Comparison of ENCODE assay signal across 23 mouse cellular contexts in the genomic region with DNA sequence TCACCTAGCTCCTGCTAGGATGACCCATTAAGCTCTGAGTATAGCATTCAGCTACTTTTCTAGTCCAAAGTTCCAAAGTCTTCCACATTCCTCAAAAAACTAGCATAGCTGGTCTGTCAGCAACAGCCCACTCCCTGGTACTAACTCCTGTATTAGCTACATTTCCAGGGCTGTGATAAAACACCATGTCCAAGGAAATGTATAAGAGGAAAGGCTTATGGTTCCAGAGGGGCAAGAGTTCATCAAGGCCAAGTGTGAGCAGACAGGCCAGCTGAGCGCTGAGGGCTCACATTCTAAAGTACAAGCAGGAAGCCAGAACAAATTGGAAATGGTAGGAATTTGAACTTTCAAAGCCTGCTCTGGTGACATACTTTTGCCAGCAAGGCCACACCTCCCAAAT. TPM values are rescaled to one million over a fixed set of nuclear protein-coding genes. Genes with fewer than 3 reads are reported as not detected.
DNase-seq lines count a peak whose midpoint lies in the region; ATAC-seq and TF ChIP-seq lines count a peak whose summit lies in the region.
"Had no signal": no experiment of that assay in that cellular context is flagged by ENCODE, and none has a peak within 500 bp of the region (broad histone marks: within the 10 kb centered on the region; RNA-seq: fewer than 3 reads in every experiment).

No protein-coding gene starts in this region.

- no peaks in the 10 kb centered on the region for H3K4me1 ChIP-seq in kidney, postnatal 0 days (replicated peaks; ENCODE audit: insufficient read depth, low read length)
- no peaks in the 10 kb centered on the region for H3K4me1 ChIP-seq in kidney, embryonic 16.5 days (ENCODE audit: insufficient read depth, low read length)
- H3K4me1 ChIP-seq in intestine, embryonic 15.5 days (replicated peaks) = no peaks in the 10 kb centered on the region
- H3K4me1 ChIP-seq: forebrain, embryonic 10.5 days; heart, embryonic 13.5 days; hindbrain, embryonic 12.5 days had no signal

- H3K4me2 ChIP-seq in kidney, postnatal 0 days (ENCODE audit: low read length) = no peak overlapping the region
- H3K4me2 ChIP-seq in kidney, embryonic 16.5 days (replicated peaks; ENCODE audit: low read depth, low read length) = no peak overlapping the region
- no peak overlapping the region for H3K4me2 ChIP-seq in intestine, embryonic 15.5 days (replicated peaks)
- H3K4me2 ChIP-seq: embryonic facial prominence, embryonic 15.5 days; heart, embryonic 13.5 days; hindbrain, embryonic 12.5 days had no signal

- H3K4me3 ChIP-seq in kidney, postnatal 0 days (replicated peaks; ENCODE audit: low read depth, low read length) = no peak overlapping the region
- H3K4me3 ChIP-seq in kidney, embryonic 16.5 days (ENCODE audit: low read length) = no peak overlapping the region
- H3K4me3 ChIP-seq in intestine, embryonic 15.5 days (replicated peaks) = no peak overlapping the region
- H3K4me3 ChIP-seq: embryonic facial prominence, embryonic 15.5 days; erythroblast, embryonic 14.5 days; forebrain, embryonic 10.5 days; gastrocnemius, adult 2 months; heart, embryonic 13.5 days; hindbrain, embryonic 12.5 days had no signal

- no peak for TF ChIP-seq CTCF in kidney, postnatal 0 days (IDR thresholded peaks at IDR 0.05; ENCODE audit: low read depth)

- ATAC-seq in kidney, postnatal 0 days (replicated peaks; ENCODE audit: low FRiP score, low read depth) = peak; percentile 69
- no peak for ATAC-seq in kidney, embryonic 16.5 days (ENCODE audit: low FRiP score, low TSS enrichment)
- peak; percentile 70 for ATAC-seq in intestine, embryonic 15.5 days
- ATAC-seq: forebrain, embryonic 14.5 days had no signal

- 93% methylated on average over 1 of the region's 1 CpGs for WGBS in kidney, postnatal 0 days
- 84% methylated on average over 1 of the region's 1 CpGs for WGBS in kidney, embryonic 16.5 days
- WGBS in intestine, embryonic 15.5 days = 86% methylated on average over 1 of the region's 1 CpGs

- peaks cover 16% of the 10 kb centered on the region for H3K36me3 ChIP-seq in kidney, postnatal 0 days (ENCODE audit: insufficient read depth, low read length)
- H3K36me3 ChIP-seq in kidney, embryonic 16.5 days (ENCODE audit: insufficient read depth, low read length) = peaks cover 16% of the 10 kb centered on the region
- H3K36me3 ChIP-seq in intestine, embryonic 15.5 days = 0 out of 2 replicates have a peak, but pooled peaks cover 3% of the 10 kb centered on the region

- no peaks in the 10 kb centered on the region for H3K9me3 ChIP-seq in kidney, postnatal 0 days (replicated peaks; ENCODE audit: low read length)
- no peaks in the 10 kb centered on the region for H3K9me3 ChIP-seq in kidney, embryonic 16.5 days (ENCODE audit: low read length)
- no peaks in the 10 kb centered on the region for H3K9me3 ChIP-seq in intestine, embryonic 15.5 days
- H3K9me3 ChIP-seq: embryonic facial prominence, embryonic 15.5 days; forebrain, embryonic 10.5 days; heart, embryonic 13.5 days; hindbrain, embryonic 12.5 days had no signal

- H3K27ac ChIP-seq in kidney, postnatal 0 days = no peak overlapping the region
- H3K27ac ChIP-seq in kidney, embryonic 16.5 days (ENCODE audit: low read length) = no peak overlapping the region
- H3K27ac ChIP-seq in intestine, embryonic 15.5 days = no peak overlapping the region
- H3K27ac ChIP-seq: embryonic facial prominence, embryonic 15.5 days; forebrain, embryonic 10.5 days; gastrocnemius, adult 2 months; heart, embryonic 13.5 days; hindbrain, embryonic 12.5 days had no signal

- H3K27me3 ChIP-seq in kidney, postnatal 0 days (ENCODE audit: insufficient read depth, low read length) = no peaks in the 10 kb centered on the region
- no peaks in the 10 kb centered on the region for H3K27me3 ChIP-seq in kidney, embryonic 16.5 days (ENCODE audit: insufficient read depth, low read length)
- no peaks in the 10 kb centered on the region for H3K27me3 ChIP-seq in intestine, embryonic 15.5 days (replicated peaks)
- H3K27me3 ChIP-seq: CH12.LX; embryonic facial prominence, embryonic 15.5 days; heart, embryonic 13.5 days; hindbrain, embryonic 12.5 days had no signal

- DNase-seq in kidney, adult 18-20 months = peak; percentile 25
- no peak for DNase-seq in kidney, postnatal 14 days
- DNase-seq in kidney, postnatal 0 days (ENCODE audit: low spot score) = peak; percentile 8
- peak; percentile 36 for DNase-seq in yolk sac, embryonic 10.5 days (ENCODE audit: low spot score)
- DNase-seq in c-Kit-positive CD71-positive TER-119-positive erythroid progenitor cells, embryonic 14.5 days (ENCODE audit: low spot score) = no peak
- DNase-seq: adrenal gland, adult 2 months; adrenal gland, postnatal 36 days; cerebellum, adult 11 months; cerebellum, adult 8-10 months; cerebellum, postnatal 14 days; embryo, embryonic 11 days; gastrocnemius, adult 2 months; gastrocnemius, postnatal 25 days; heart, postnatal 4 days had no signal

- H3K9ac ChIP-seq in kidney, postnatal 0 days (ENCODE audit: low read depth, low read length) = no peak overlapping the region
- H3K9ac ChIP-seq in kidney, embryonic 16.5 days (replicated peaks; ENCODE audit: low read length) = no peak overlapping the region
- H3K9ac ChIP-seq in intestine, embryonic 15.5 days = no peak overlapping the region
- H3K9ac ChIP-seq: embryonic facial prominence, embryonic 15.5 days; heart, embryonic 13.5 days; hindbrain, embryonic 12.5 days had no signal

RNA-seq across cellular contexts. Expression of gene Zfp940, which starts 11.4 kb away (rescaled TPM):
- 4.6 TPM in 2 replicates for polyA plus RNA-seq in kidney, postnatal 0 days (2015; fragmentation: Nextera tagmentation; extraction: Ambion mirVana)
- polyA plus RNA-seq in kidney, embryonic 16.5 days (2015; fragmentation: Nextera tagmentation; extraction: Ambion mirVana) = 6.0 and 6.4 TPM in 2 replicates
- 3.3 and 4.0 TPM in 2 replicates for polyA plus RNA-seq in intestine, embryonic 15.5 days (2015; fragmentation: Nextera tagmentation; extraction: Ambion mirVana)
- polyA plus RNA-seq: erythroblast, embryonic 14.5 days had no signal

RNA-seq across cellular contexts. Expression of gene Zfp420, which starts 17.7 kb away (rescaled TPM):
- polyA plus RNA-seq in kidney, postnatal 0 days (2015; fragmentation: Nextera tagmentation; extraction: Ambion mirVana) = 5.5 and 5.6 TPM in 2 replicates
- polyA plus RNA-seq in kidney, embryonic 16.5 days (2015; fragmentation: Nextera tagmentation; extraction: Ambion mirVana) = 8.0 and 9.3 TPM in 2 replicates
- 4.6 and 5.5 TPM in 2 replicates for polyA plus RNA-seq in intestine, embryonic 15.5 days (2015; fragmentation: Nextera tagmentation; extraction: Ambion mirVana)
- polyA plus RNA-seq: erythroblast, embryonic 14.5 days had no signal

RNA-seq across cellular contexts. Expression of gene Zfp790, which starts 26.2 kb away (rescaled TPM):
- polyA plus RNA-seq in kidney, postnatal 0 days (2015; fragmentation: Nextera tagmentation; extraction: Ambion mirVana) = 9.1 and 9.8 TPM in 2 replicates
- polyA plus RNA-seq in kidney, embryonic 16.5 days (2015; fragmentation: Nextera tagmentation; extraction: Ambion mirVana) = 15.1 and 15.8 TPM in 2 replicates
- 9.9 and 10.0 TPM in 2 replicates for polyA plus RNA-seq in intestine, embryonic 15.5 days (2015; fragmentation: Nextera tagmentation; extraction: Ambion mirVana)

RNA-seq across cellular contexts. Expression of gene Zfp30, which starts 58.3 kb away (rescaled TPM):
- polyA plus RNA-seq in kidney, postnatal 0 days (2015; fragmentation: Nextera tagmentation; extraction: Ambion mirVana) = 7.5 and 7.7 TPM in 2 replicates
- polyA plus RNA-seq in kidney, embryonic 16.5 days (2015; fragmentation: Nextera tagmentation; extraction: Ambion mirVana) = 7.7 and 8.1 TPM in 2 replicates
- polyA plus RNA-seq in intestine, embryonic 15.5 days (2015; fragmentation: Nextera tagmentation; extraction: Ambion mirVana) = 3.7 and 4.2 TPM in 2 replicates

Comparison
In these comparisons a context has a peak if more than half of its experiments do, and no peak if none do; other contexts are left out.
1. DNase-seq: peak in kidney, adult 18-20 months (single experiment), kidney, postnatal 0 days (single experiment) and yolk sac, embryonic 10.5 days (single experiment); none in kidney, postnatal 14 days (single experiment) and c-Kit-positive CD71-positive TER-119-positive erythroid progenitor cells, embryonic 14.5 days (single experiment).